Mouse (Mus musculus) lung, postnatal 0 days (tissue): ENCODE results near the gene Lhpp.

Source experiments
- CTCF ChIP-seq: IDR thresholded peaks from 2 replicates; pipeline ENCODE4 v1.5.1; 2016; ENCODE audit warnings: antibody characterized with exemption, mild to moderate bottlenecking
- EP300 ChIP-seq: IDR thresholded peaks from 2 replicates; pipeline ENCODE4 v1.6.1; 2016; ENCODE audit warnings: antibody characterized with exemption, mild to moderate bottlenecking, control low read depth

- TF ChIP-seq CTCF (no peak), EP300 (no peak)
Observed at GRCm38 (mm10) chr7:132687897-132688296, 77.5 kb downstream of the Lhpp start.
